8 mouse cellular contexts compared by ENCODE assay signal in the genomic region with DNA sequence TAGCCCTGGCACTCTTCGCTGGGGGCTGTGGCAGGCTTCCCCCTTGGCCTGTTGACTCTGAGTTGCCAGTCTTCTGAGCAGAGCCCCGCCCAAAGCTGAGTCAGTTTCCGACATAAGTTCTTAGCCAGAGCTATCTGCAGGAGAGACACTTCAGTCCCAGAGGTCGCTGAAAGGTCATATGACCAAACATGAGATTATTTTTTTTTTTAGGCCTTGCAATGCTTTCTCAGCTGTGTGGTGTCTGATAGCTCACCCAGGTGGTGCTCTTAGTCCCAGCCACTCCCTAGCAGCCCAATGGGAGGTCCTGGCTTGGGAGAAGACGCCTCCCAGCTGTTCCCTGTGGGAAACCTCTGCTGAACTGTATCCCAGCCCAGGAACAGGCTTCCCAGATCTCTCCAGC. TPM values are rescaled to one million over a fixed set of nuclear protein-coding genes. Genes with fewer than 3 reads are reported as not detected.
DNase-seq lines count a peak whose midpoint lies in the region; ATAC-seq and TF ChIP-seq lines count a peak whose summit lies in the region.

No protein-coding gene starts in this region.

- WGBS in embryonic facial prominence, embryonic 15.5 days = 53% methylated on average over 5 of the region's 5 CpGs
- 76% methylated on average over 5 of the region's 5 CpGs for WGBS in hindbrain, postnatal 0 days
- whole genome bisulfite sequencing in liver, embryonic 14.5 days (ENCODE audit: insufficient replicate concordance) = 23% methylated on average over 5 of the region's 5 CpGs
- 87% methylated on average over 5 of the region's 5 CpGs for WGBS in forebrain, postnatal 0 days

- no peaks in the 10 kb centered on the region for H3K9me3 ChIP-seq in embryonic facial prominence, embryonic 15.5 days (replicated peaks)
- H3K9me3 ChIP-seq in hindbrain, postnatal 0 days (ENCODE audit: low read length) = no peaks in the 10 kb centered on the region
- H3K9me3 ChIP-seq in liver, embryonic 14.5 days (ENCODE audit: control insufficient read depth, low read length) = no peaks in the 10 kb centered on the region
- no peaks in the 10 kb centered on the region for H3K9me3 ChIP-seq in forebrain, postnatal 0 days (ENCODE audit: low read length)

- DNase-seq in urinary bladder, postnatal 14 days (ENCODE audit: low spot score) = peak; percentile 66
- no peak for DNase-seq in urinary bladder, postnatal 10 days (ENCODE audit: low spot score)
- no peak for DNase-seq in hindbrain, postnatal 0 days (ENCODE audit: low spot score)
- DNase-seq in liver, embryonic 14.5 days (ENCODE audit: low read depth in 3 of 3, low spot score in 3 of 3) = peak in 1 of 3 experiments; percentile 40
- no peak for DNase-seq in right cerebral cortex, adult 2 months (ENCODE audit: low spot score in 2 of 2)
- no peak for DNase-seq in layer of hippocampus, adult 9-11 months
- no peak for DNase-seq in forebrain, postnatal 0 days

- 0 out of 2 replicates have a peak, but pooled peaks have one; percentile 8 for ATAC-seq in embryonic facial prominence, embryonic 15.5 days (ENCODE audit: insufficient number of reproducible peaks, low FRiP score, low TSS enrichment, low read depth)
- ATAC-seq in hindbrain, postnatal 0 days = no peak
- ATAC-seq in liver, embryonic 14.5 days (ENCODE audit: insufficient read depth) = peak; percentile 39; the same call in 1 of the 2 replicates
- no peak for ATAC-seq in forebrain, postnatal 0 days

- peak overlapping the region; percentile 87 for H3K27ac ChIP-seq in embryonic facial prominence, embryonic 15.5 days (replicated peaks)
- H3K27ac ChIP-seq in hindbrain, postnatal 0 days = peak overlapping the region; percentile 48; the same call in 1 of the 2 replicates
- H3K27ac ChIP-seq in liver, embryonic 14.5 days = no peak overlapping the region
- H3K27ac ChIP-seq in forebrain, postnatal 0 days (ENCODE audit: low read depth, low read length) = no peak overlapping the region

- H3K4me3 ChIP-seq in embryonic facial prominence, embryonic 15.5 days (replicated peaks) = no peak overlapping the region
- H3K4me3 ChIP-seq in hindbrain, postnatal 0 days (ENCODE audit: low read length) = no peak overlapping the region
- no peak overlapping the region for H3K4me3 ChIP-seq in liver, embryonic 14.5 days (ENCODE audit: insufficient read depth in 1 of 2, low read depth in 2 of 2, low read length in 2 of 2)
- no peak overlapping the region for H3K4me3 ChIP-seq in forebrain, postnatal 0 days (ENCODE audit: low read depth, low read length)

- TF ChIP-seq EP300 in liver, embryonic 14.5 days (IDR thresholded peaks at IDR 0.05; ENCODE audit: low read depth) = no peak

- no peak overlapping the region for H3K4me2 ChIP-seq in embryonic facial prominence, embryonic 15.5 days (replicated peaks)
- no peak overlapping the region for H3K4me2 ChIP-seq in hindbrain, postnatal 0 days (ENCODE audit: low read depth, low read length)
- H3K4me2 ChIP-seq in liver, embryonic 14.5 days (ENCODE audit: low read depth) = no peak overlapping the region
- H3K4me2 ChIP-seq in forebrain, postnatal 0 days (ENCODE audit: low read depth) = no peak overlapping the region

- no peak for TF ChIP-seq CTCF in hindbrain, postnatal 0 days (IDR thresholded peaks at IDR 0.05; ENCODE audit: low read depth)
- TF ChIP-seq CTCF in liver, embryonic 14.5 days (IDR thresholded peaks at IDR 0.05; ENCODE audit: low read depth) = no peak
- no peak for TF ChIP-seq CTCF in forebrain, postnatal 0 days (IDR thresholded peaks at IDR 0.05; ENCODE audit: low read depth)

- no peak overlapping the region for H3K9ac ChIP-seq in embryonic facial prominence, embryonic 15.5 days
- no peak overlapping the region for H3K9ac ChIP-seq in hindbrain, postnatal 0 days (replicated peaks; ENCODE audit: low read length)
- H3K9ac ChIP-seq in liver, embryonic 14.5 days (replicated peaks) = no peak overlapping the region
- no peak overlapping the region for H3K9ac ChIP-seq in forebrain, postnatal 0 days

- peaks cover 73% of the 10 kb centered on the region for H3K4me1 ChIP-seq in embryonic facial prominence, embryonic 15.5 days
- H3K4me1 ChIP-seq in hindbrain, postnatal 0 days (ENCODE audit: insufficient read depth, low read length) = peaks cover 18% of the 10 kb centered on the region
- peaks cover 0 to 23% of the 10 kb centered on the region in 2 experiments; a peak in 2 of 4 replicates for H3K4me1 ChIP-seq in liver, embryonic 14.5 days (replicated peaks; ENCODE audit: control insufficient read depth in 2 of 2, insufficient read depth in 2 of 2, low read length in 1 of 2)
- H3K4me1 ChIP-seq in forebrain, postnatal 0 days (ENCODE audit: insufficient read depth) = peaks cover 3% of the 10 kb centered on the region; the same call in 1 of the 2 replicates

- H3K36me3 ChIP-seq in embryonic facial prominence, embryonic 15.5 days = peaks cover 35% of the 10 kb centered on the region
- H3K36me3 ChIP-seq in hindbrain, postnatal 0 days (ENCODE audit: insufficient read depth, low read length) = peaks cover 11% of the 10 kb centered on the region
- H3K36me3 ChIP-seq in liver, embryonic 14.5 days (replicated peaks; ENCODE audit: control insufficient read depth, insufficient read depth, low read depth) = no peaks in the 10 kb centered on the region
- H3K36me3 ChIP-seq in forebrain, postnatal 0 days (ENCODE audit: insufficient read depth) = peaks cover 45% of the 10 kb centered on the region

- H3K27me3 ChIP-seq in embryonic facial prominence, embryonic 15.5 days = no peaks in the 10 kb centered on the region
- no peaks in the 10 kb centered on the region for H3K27me3 ChIP-seq in hindbrain, postnatal 0 days (ENCODE audit: insufficient read depth, low read length)
- H3K27me3 ChIP-seq in liver, embryonic 14.5 days (ENCODE audit: control insufficient read depth, insufficient read depth, low read length) = no peaks in the 10 kb centered on the region
- H3K27me3 ChIP-seq in forebrain, postnatal 0 days (ENCODE audit: insufficient read depth, low read length) = no peaks in the 10 kb centered on the region

RNA-seq across cellular contexts. Expression of gene Trim8, which starts 22.7 kb away (rescaled TPM):
- 20.7 and 21.7 TPM in 2 replicates for polyA plus RNA-seq in embryonic facial prominence, embryonic 15.5 days (2015; fragmentation: Nextera tagmentation; extraction: Ambion mirVana)
- 108 and 115 TPM in 2 replicates for total RNA-seq in hindbrain, postnatal 0 days (2014; rRNA removed)
- polyA plus RNA-seq in hindbrain, postnatal 0 days (2015; fragmentation: Nextera tagmentation; extraction: Ambion mirVana) = 28.8 and 29.7 TPM in 2 replicates
- polyA plus RNA-seq in liver, embryonic 14.5 days (2012; rRNA removed) = 7.3 and 7.7 TPM in 2 replicates
- 7.5 and 10.1 TPM in 2 replicates for polyA plus RNA-seq in liver, embryonic 14.5 days (2014; fragmentation: Nextera tagmentation; extraction: Ambion mirVana)
- 68.6 and 76.5 TPM in 2 replicates for total RNA-seq in forebrain, postnatal 0 days (2014; rRNA removed)
- 25.9 and 28.2 TPM in 2 replicates for polyA plus RNA-seq in forebrain, postnatal 0 days (2015; fragmentation: Nextera tagmentation; extraction: Ambion mirVana)

Comparison
In these comparisons a context has a peak if more than half of its experiments do, and no peak if none do; other contexts are left out.
1. ATAC-seq: peak in embryonic facial prominence, embryonic 15.5 days (single experiment) and liver, embryonic 14.5 days (single experiment); none in hindbrain, postnatal 0 days (single experiment) and forebrain, postnatal 0 days (single experiment).
2. H3K27ac ChIP-seq: peak in embryonic facial prominence, embryonic 15.5 days (single experiment) and hindbrain, postnatal 0 days (single experiment); none in liver, embryonic 14.5 days (single experiment) and forebrain, postnatal 0 days (single experiment).